ENCODE assay signal across 8 mouse cellular contexts in the genomic region with DNA sequence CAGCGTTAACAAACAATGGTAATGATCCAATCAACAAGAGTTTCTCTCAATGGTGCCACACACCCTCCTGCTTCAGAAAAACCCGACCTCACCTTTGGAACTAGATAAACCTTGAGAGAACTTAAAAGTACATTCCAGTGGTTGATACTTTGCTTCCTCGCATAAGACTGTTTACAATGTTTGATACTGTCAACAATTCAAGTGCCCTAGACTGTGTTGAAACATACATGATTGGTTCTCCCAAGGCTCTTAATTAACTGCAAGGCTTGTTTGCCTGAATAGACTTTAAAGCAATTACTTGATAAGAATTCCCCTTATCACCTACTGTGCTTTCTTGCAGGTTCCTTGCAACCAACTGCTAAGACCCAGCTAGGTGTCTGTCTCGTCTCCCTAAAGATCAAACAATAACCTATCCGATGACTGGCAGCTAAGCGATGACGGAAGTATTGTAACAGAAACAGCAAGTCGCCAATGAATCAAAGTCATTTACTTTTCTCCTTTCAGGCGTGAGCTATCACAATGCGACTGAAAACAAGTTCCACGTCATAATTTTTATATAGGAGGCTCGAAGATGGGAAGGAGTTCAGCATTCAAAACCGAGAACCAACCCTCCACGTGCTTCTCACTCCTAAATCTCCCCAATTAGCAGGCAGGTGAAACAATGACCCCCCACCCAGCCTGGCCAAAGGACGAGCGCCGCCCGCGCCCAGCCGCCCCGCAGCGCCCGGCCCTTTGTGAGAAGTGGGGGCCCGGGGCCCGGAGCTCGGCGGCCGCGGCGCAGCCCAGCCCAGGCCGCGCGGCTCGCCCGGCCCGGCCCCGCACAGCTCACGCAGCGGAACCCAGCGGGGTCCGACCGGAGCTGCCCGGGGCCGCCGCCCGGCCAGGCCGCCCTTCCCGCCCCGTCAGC. TPM values are rescaled to one million over a fixed set of nuclear protein-coding genes. Genes with fewer than 3 reads are reported as not detected.
DNase-seq lines count a peak whose midpoint lies in the region; ATAC-seq and TF ChIP-seq lines count a peak whose summit lies in the region.

No protein-coding gene starts in this region.

- DNase-seq in gastrocnemius, postnatal 14 days, result peak; percentile 6
- no peak for DNase-seq in gastrocnemius, adult 8-10 months (ENCODE audit: low spot score in 2 of 2)
- DNase-seq in ES-E14 (ENCODE audit: low read depth, low spot score), result no peak
- peak; percentile 46 for DNase-seq in embryonic facial prominence, embryonic 10.5 days (ENCODE audit: low spot score)
- peak; percentile 29 for DNase-seq in hindbrain, embryonic 11.5 days (ENCODE audit: low spot score)
- no peak for DNase-seq in ovary, adult 18-20 months (ENCODE audit: low spot score)

- H3K4me1 ChIP-seq in ES-E14 (ENCODE audit: control insufficient read depth in 2 of 2, insufficient read depth in 2 of 2, low read length in 2 of 2, poor library complexity in 1 of 2), result peaks cover 2 to 3% of the 10 kb centered on the region in 2 experiments
- H3K4me1 ChIP-seq in embryonic facial prominence, embryonic 10.5 days, result peaks cover 36% of the 10 kb centered on the region
- no peaks in the 10 kb centered on the region; the same call in none of the 2 replicates for H3K4me1 ChIP-seq in hindbrain, embryonic 11.5 days (replicated peaks; ENCODE audit: control insufficient read depth, insufficient read depth, low read length)
- H3K4me1 ChIP-seq in liver, embryonic 16.5 days (ENCODE audit: control insufficient read depth, low read depth, low read length), result peaks cover 28% of the 10 kb centered on the region
- peaks cover 20% of the 10 kb centered on the region; the same call in 1 of the 2 replicates for H3K4me1 ChIP-seq in neural tube, embryonic 14.5 days (ENCODE audit: control insufficient read depth, insufficient read depth, low read length)

- no peaks in the 10 kb centered on the region for H3K27me3 ChIP-seq in embryonic facial prominence, embryonic 10.5 days (replicated peaks; ENCODE audit: low read depth, poor library complexity, severe bottlenecking)
- H3K27me3 ChIP-seq in hindbrain, embryonic 11.5 days (ENCODE audit: control insufficient read depth, insufficient read depth, low read length), result no peaks in the 10 kb centered on the region
- H3K27me3 ChIP-seq in liver, embryonic 16.5 days (ENCODE audit: control insufficient read depth, insufficient read depth, low read depth, low read length), result no peaks in the 10 kb centered on the region
- peaks cover 5% of the 10 kb centered on the region; the same call in 1 of the 2 replicates for H3K27me3 ChIP-seq in neural tube, embryonic 14.5 days (ENCODE audit: control insufficient read depth, insufficient read depth, low read length)

- H3K9ac ChIP-seq in ES-E14 (ENCODE audit: insufficient read depth, low read depth, low read length, poor library complexity, severe bottlenecking), result peak overlapping the region; percentile 96
- H3K9ac ChIP-seq in hindbrain, embryonic 11.5 days (ENCODE audit: low read depth, low read length), result peak overlapping the region; percentile 95
- peak overlapping the region; percentile 99 for H3K9ac ChIP-seq in liver, embryonic 16.5 days (ENCODE audit: low read depth, low read length)
- peak overlapping the region; percentile 95 for H3K9ac ChIP-seq in neural tube, embryonic 14.5 days (replicated peaks; ENCODE audit: low read depth, low read length)

- no peaks in the 10 kb centered on the region for H3K36me3 ChIP-seq in ES-E14 (ENCODE audit: control insufficient read depth, insufficient read depth, low read length, poor library complexity, severe bottlenecking)
- peaks cover 12% of the 10 kb centered on the region; the same call in 1 of the 2 replicates for H3K36me3 ChIP-seq in embryonic facial prominence, embryonic 10.5 days (replicated peaks)
- no peaks in the 10 kb centered on the region for H3K36me3 ChIP-seq in hindbrain, embryonic 11.5 days (ENCODE audit: control insufficient read depth, insufficient read depth, low read length)
- H3K36me3 ChIP-seq in liver, embryonic 16.5 days (ENCODE audit: control insufficient read depth, insufficient read depth), result no peaks in the 10 kb centered on the region
- no peaks in the 10 kb centered on the region for H3K36me3 ChIP-seq in neural tube, embryonic 14.5 days (ENCODE audit: control insufficient read depth, insufficient read depth, low read length)

- H3K4me2 ChIP-seq in hindbrain, embryonic 11.5 days (replicated peaks; ENCODE audit: low read depth, low read length), result peak overlapping the region; percentile 62
- H3K4me2 ChIP-seq in liver, embryonic 16.5 days (ENCODE audit: low read depth, low read length), result peak overlapping the region; percentile 95
- H3K4me2 ChIP-seq in neural tube, embryonic 14.5 days (ENCODE audit: low read depth, low read length), result peak overlapping the region; percentile 61

- peak; percentile 84 for ATAC-seq in hindbrain, embryonic 11.5 days (ENCODE audit: low FRiP score)
- ATAC-seq in liver, embryonic 16.5 days (ENCODE audit: low read depth), result peak; percentile 66
- peak; percentile 62 for ATAC-seq in neural tube, embryonic 14.5 days (ENCODE audit: low read depth)

- H3K9me3 ChIP-seq in ES-E14 (ENCODE audit: control insufficient read depth, insufficient read depth, low read depth, low read length), result no peaks in the 10 kb centered on the region
- H3K9me3 ChIP-seq in embryonic facial prominence, embryonic 10.5 days, result no peaks in the 10 kb centered on the region
- no peaks in the 10 kb centered on the region for H3K9me3 ChIP-seq in hindbrain, embryonic 11.5 days (ENCODE audit: control insufficient read depth, low read length)
- no peaks in the 10 kb centered on the region for H3K9me3 ChIP-seq in liver, embryonic 16.5 days (replicated peaks; ENCODE audit: control insufficient read depth, low read length)
- no peaks in the 10 kb centered on the region for H3K9me3 ChIP-seq in neural tube, embryonic 14.5 days (ENCODE audit: control insufficient read depth, low read length)

- peak overlapping the region; percentile 95 to 96 for H3K4me3 ChIP-seq in ES-E14 (ENCODE audit: insufficient read depth in 1 of 2, low read depth in 1 of 2, low read length in 2 of 2, poor library complexity in 1 of 2, severe bottlenecking in 1 of 2)
- H3K4me3 ChIP-seq in embryonic facial prominence, embryonic 10.5 days, result peak overlapping the region; percentile 94
- peak overlapping the region; percentile 99 for H3K4me3 ChIP-seq in hindbrain, embryonic 11.5 days (ENCODE audit: low read depth, low read length)
- H3K4me3 ChIP-seq in liver, embryonic 16.5 days (ENCODE audit: low read depth, low read length), result peak overlapping the region; percentile 99
- H3K4me3 ChIP-seq in neural tube, embryonic 14.5 days (ENCODE audit: low read depth, low read length), result peak overlapping the region; percentile 100

- in situ Hi-C loops in ES-E14 (cut with MboI; ENCODE audit: low sequenced_read_pairs in 2 of 2, unreplicated experiment in 2 of 2), result no loop called here

- peak overlapping the region; percentile 79 for H3K27ac ChIP-seq in ES-E14 (ENCODE audit: insufficient read depth, low read depth, low read length, poor library complexity, severe bottlenecking)
- peak overlapping the region; percentile 96 for H3K27ac ChIP-seq in embryonic facial prominence, embryonic 10.5 days (replicated peaks)
- peak overlapping the region; percentile 83 for H3K27ac ChIP-seq in hindbrain, embryonic 11.5 days (ENCODE audit: low read depth, low read length)
- H3K27ac ChIP-seq in liver, embryonic 16.5 days (ENCODE audit: low read length), result peak overlapping the region; percentile 87
- peak overlapping the region; percentile 96 for H3K27ac ChIP-seq in neural tube, embryonic 14.5 days (ENCODE audit: low read depth, low read length)

- intact Hi-C loops in gastrocnemius, postnatal 14 days (cut with DNase I; ENCODE audit: low total_unique reads), result no loop called here

- WGBS in embryonic facial prominence, embryonic 10.5 days, result 3% methylated on average over 49 of the region's 49 CpGs
- 3% methylated on average over 37 of the region's 49 CpGs for WGBS in hindbrain, embryonic 11.5 days
- WGBS in liver, embryonic 16.5 days (ENCODE audit: insufficient replicate concordance), result 1% methylated on average over 41 of the region's 49 CpGs
- 2% methylated on average over 43 of the region's 49 CpGs for WGBS in neural tube, embryonic 14.5 days

TF ChIP-seq in ES-E14, 5 proteins besides CTCF, POLR2A, EP300 and RAD21:
- TF ChIP-seq ZNF384 (IDR thresholded peaks at IDR 0.05; ENCODE audit: low read depth, low read length), result no peak
- no peak for TF ChIP-seq HCFC1 (IDR thresholded peaks at IDR 0.05; ENCODE audit: borderline replicate concordance, insufficient read depth, low read length)
- TF ChIP-seq MAFK (IDR thresholded peaks at IDR 0.05; ENCODE audit: insufficient read depth, low read depth, low read length), result no peak
- no peak for TF ChIP-seq CHD2 (IDR thresholded peaks at IDR 0.05; ENCODE audit: low read depth, low read length)
- no peak for TF ChIP-seq ZC3H11A (IDR thresholded peaks at IDR 0.05; ENCODE audit: borderline replicate concordance, low read depth, low read length)

RNA-seq across cellular contexts. Expression of a gene that starts 0.9 kb away (rescaled TPM):
- total RNA-seq in gastrocnemius, postnatal 14 days (2021), result 10 to 100 TPM; 40.7 to 43.2 TPM
- total RNA-seq in gastrocnemius, adult 8-10 months (2022), result 10 to 100 TPM; 46.2 to 51.9 (median 49.8) TPM
- 60.2 and 91.7 TPM in 2 replicates for total RNA-seq in ES-E14 (2012; rRNA removed)
- 135 and 144 TPM in 2 replicates for polyA plus RNA-seq in embryonic facial prominence, embryonic 10.5 days (2016; fragmentation: Nextera tagmentation; extraction: Ambion mirVana)
- 124 and 159 TPM in 2 replicates for polyA plus RNA-seq in hindbrain, embryonic 11.5 days (2014; fragmentation: Nextera tagmentation; extraction: Ambion mirVana)
- polyA plus RNA-seq in liver, embryonic 16.5 days (2015; fragmentation: Nextera tagmentation; extraction: Ambion mirVana), result 36.2 and 38.0 TPM in 2 replicates
- polyA plus RNA-seq in neural tube, embryonic 14.5 days (2014; fragmentation: Nextera tagmentation; extraction: Ambion mirVana), result 108 and 144 TPM in 2 replicates

RNA-seq across cellular contexts. Expression of a gene that starts 57.1 kb away (rescaled TPM):
- total RNA-seq in gastrocnemius, postnatal 14 days (2021), result 10 to 100 TPM in 1 of 2 experiments, 1 to 10 TPM in 1; 9.0 to 10.2 TPM
- 1 to 10 TPM; 7.7 to 9.3 (median 8.3) TPM for total RNA-seq in gastrocnemius, adult 8-10 months (2022)
- total RNA-seq in ES-E14 (2012; rRNA removed), result 9.6 and 11.3 TPM in 2 replicates
- polyA plus RNA-seq in embryonic facial prominence, embryonic 10.5 days (2016; fragmentation: Nextera tagmentation; extraction: Ambion mirVana), result 43.2 and 43.3 TPM in 2 replicates
- polyA plus RNA-seq in hindbrain, embryonic 11.5 days (2014; fragmentation: Nextera tagmentation; extraction: Ambion mirVana), result 57.8 and 62.7 TPM in 2 replicates
- polyA plus RNA-seq in liver, embryonic 16.5 days (2015; fragmentation: Nextera tagmentation; extraction: Ambion mirVana), result 18.3 and 18.9 TPM in 2 replicates
- polyA plus RNA-seq in neural tube, embryonic 14.5 days (2014; fragmentation: Nextera tagmentation; extraction: Ambion mirVana), result 62.6 and 69.7 TPM in 2 replicates

Comparison
In these comparisons a context has a peak if more than half of its experiments do, and no peak if none do; other contexts are left out.
1. DNase-seq: peak in gastrocnemius, postnatal 14 days (single experiment), embryonic facial prominence, embryonic 10.5 days (single experiment) and hindbrain, embryonic 11.5 days (single experiment); none in gastrocnemius, adult 8-10 months (0 of 2), ES-E14 (single experiment) and ovary, adult 18-20 months (single experiment).
2. Peak in every context shown above with its lines, with median percentiles within 50 percentile points of each other: H3K27ac ChIP-seq, H3K4me3 ChIP-seq, H3K9ac ChIP-seq, ATAC-seq and H3K4me2 ChIP-seq.